Mouse (Mus musculus): ENCODE results near the gene Nemp1.

DNA sequence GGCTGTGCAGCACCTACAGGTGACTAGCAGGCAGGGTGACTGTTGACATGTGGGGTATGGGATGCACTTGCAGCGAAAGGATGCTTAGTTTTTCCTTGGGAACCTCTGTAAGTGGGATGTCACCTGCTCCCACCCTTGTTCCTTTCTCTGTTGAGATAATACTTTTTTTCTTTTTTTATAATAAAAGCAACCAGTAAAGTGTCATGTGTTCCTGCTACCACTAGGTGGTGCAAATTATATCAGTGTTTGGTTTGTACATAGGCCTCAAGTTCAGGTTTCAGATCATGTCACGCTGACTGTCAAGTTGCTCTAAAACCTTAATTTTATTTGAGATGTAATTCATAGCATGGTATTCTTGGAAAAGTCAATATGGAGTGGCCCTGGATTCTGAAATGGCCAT lies 27.9 kb downstream of the Nemp1 start:
- peak; percentile 78 for TF ChIP-seq CTCF (IDR thresholded peaks at IDR 0.05)
- TF ChIP-seq EP300 (IDR thresholded peaks at IDR 0.05): no peak
